Mouse (Mus musculus): ENCODE data around the gene Guk1. TPM values are rescaled to one million over a fixed set of nuclear protein-coding genes. Genes with fewer than 3 reads are reported as not detected.

Guk1 gene
- total RNA-seq, 2 experiments from 2014 or later = 63.3 to 67.9 TPM

- peak; percentile 97 for DNase-seq
These were observed 28.5 kb downstream of the Guk1 start, which contains the start of gene Iba57 for GRCm38 (mm10) chr11:59163255-59164236. Gene Iba57 (minus strand): TSS chr11:59163739.

- peak; percentile 38 for DNase-seq
These were observed 29.4 kb downstream of the Guk1 start for GRCm38 (mm10) chr11:59162443-59163254.

GRCm38 (mm10) chr11:59161398-59161797 is 30.6 kb downstream of the Guk1 start:
- DNase-seq = peak; percentile 70

GRCm38 (mm10) chr11:59159558-59159957 is 32.5 kb downstream of the Guk1 start:
- DNase-seq = no peak

- DNase-seq = no peak
These were observed 32.9 kb downstream of the Guk1 start for GRCm38 (mm10) chr11:59159099-59159498.

- DNase-seq = no peak
These were observed 36.1 kb downstream of the Guk1 start for GRCm38 (mm10) chr11:59155900-59156299.

GRCm38 (mm10) chr11:59154220-59154619 is 37.8 kb downstream of the Guk1 start:
- DNase-seq = no peak

- no peak for DNase-seq
These were observed 40.3 kb downstream of the Guk1 start for GRCm38 (mm10) chr11:59151729-59152128.

GRCm38 (mm10) chr11:59149302-59149701 is 42.7 kb downstream of the Guk1 start:
- DNase-seq = no peak

GRCm38 (mm10) chr11:59142962-59143361 is 49.0 kb downstream of the Guk1 start:
- DNase-seq = no peak

- DNase-seq = no peak
These were observed 50.1 kb downstream of the Guk1 start for GRCm38 (mm10) chr11:59141772-59142370.

- DNase-seq = peak; percentile 73
These were observed 53.2 kb downstream of the Guk1 start for GRCm38 (mm10) chr11:59138537-59139486.

GRCm38 (mm10) chr11:59136994-59137706 is 54.9 kb downstream of the Guk1 start:
- peak; percentile 51 for DNase-seq

GRCm38 (mm10) chr11:59135904-59136452 is 56.0 kb downstream of the Guk1 start, which contains the start of gene Obscn:
Gene Obscn (minus strand): TSS chr11:59136402.
- DNase-seq = peak; percentile 36

- DNase-seq = no peak
These were observed 56.8 kb downstream of the Guk1 start for GRCm38 (mm10) chr11:59135051-59135820.

GRCm38 (mm10) chr11:59134373-59134997 is 57.5 kb downstream of the Guk1 start:
- peak; percentile 47 for DNase-seq

All from heart, postnatal 4 days (tissue).